Mouse (Mus musculus) erythroblast, embryonic 14.5 days (primary cell): ENCODE data around the gene B9d1. TPM values are rescaled to one million over a fixed set of nuclear protein-coding genes. Genes with fewer than 3 reads are reported as not detected.

Experiments used
- H3K27me3 ChIP-seq: 2 replicates; pipeline ENCODE4 v1.6.1; 2012; ENCODE audit warnings: inconsistent platforms; ENCODE audit not compliant: control insufficient read depth
- H3K36me3 ChIP-seq: 2 replicates; pipeline ENCODE4 v1.6.1; 2012; ENCODE audit warnings: mild to moderate bottlenecking, inconsistent platforms; ENCODE audit not compliant: control insufficient read depth
- H3K4me1 ChIP-seq: 2 replicates; pipeline ENCODE4 v1.6.1; 2012; ENCODE audit warnings: inconsistent platforms; ENCODE audit not compliant: control insufficient read depth
- H3K4me3 ChIP-seq: replicated peaks from 2 replicates; pipeline ENCODE3; 2012; ENCODE audit warnings: moderate library complexity, mild to moderate bottlenecking, inconsistent platforms
- H3K9me3 ChIP-seq: 2 replicates; pipeline ENCODE4 v1.6.1; 2012; ENCODE audit warnings: low read length, inconsistent platforms, mixed read lengths; ENCODE audit not compliant: control insufficient read depth
- GATA1 ChIP-seq: IDR thresholded peaks from 2 replicates; pipeline ENCODE4 v1.6.1; 2012; ENCODE audit warnings: low read length, inconsistent platforms, mixed read lengths
- TAL1 ChIP-seq: IDR thresholded peaks from 3 replicates; pipeline ENCODE4 v1.6.1; 2012; ENCODE audit warnings: low read length, inconsistent platforms, mixed read lengths
- polyA plus RNA-seq: library from polyadenylated mRNA; stranded (reverse); fragments of >175 nt; gene quantifications from 2 replicates; pipeline ENCODE4 v1.2.3, GENCODE M21; 2012

Gene B9d1
- polyA plus RNA-seq, 1 experiment: 0.48 TPM

- TF ChIP-seq TAL1 (no peak), GATA1 (no peak)
- no peaks in the 10 kb centered on the region for H3K27me3 ChIP-seq
- peaks cover 3% of the 10 kb centered on the region; the same call in 1 of the 2 replicates for H3K36me3 ChIP-seq
- H3K4me3 ChIP-seq: no peak overlapping the region
- H3K9me3 ChIP-seq: no peaks in the 10 kb centered on the region
- H3K4me1 ChIP-seq: peaks cover 26% of the 10 kb centered on the region
Observed at GRCm38 (mm10) chr11:61497490-61497889, 7.5 kb upstream of the B9d1 start.

DNA sequence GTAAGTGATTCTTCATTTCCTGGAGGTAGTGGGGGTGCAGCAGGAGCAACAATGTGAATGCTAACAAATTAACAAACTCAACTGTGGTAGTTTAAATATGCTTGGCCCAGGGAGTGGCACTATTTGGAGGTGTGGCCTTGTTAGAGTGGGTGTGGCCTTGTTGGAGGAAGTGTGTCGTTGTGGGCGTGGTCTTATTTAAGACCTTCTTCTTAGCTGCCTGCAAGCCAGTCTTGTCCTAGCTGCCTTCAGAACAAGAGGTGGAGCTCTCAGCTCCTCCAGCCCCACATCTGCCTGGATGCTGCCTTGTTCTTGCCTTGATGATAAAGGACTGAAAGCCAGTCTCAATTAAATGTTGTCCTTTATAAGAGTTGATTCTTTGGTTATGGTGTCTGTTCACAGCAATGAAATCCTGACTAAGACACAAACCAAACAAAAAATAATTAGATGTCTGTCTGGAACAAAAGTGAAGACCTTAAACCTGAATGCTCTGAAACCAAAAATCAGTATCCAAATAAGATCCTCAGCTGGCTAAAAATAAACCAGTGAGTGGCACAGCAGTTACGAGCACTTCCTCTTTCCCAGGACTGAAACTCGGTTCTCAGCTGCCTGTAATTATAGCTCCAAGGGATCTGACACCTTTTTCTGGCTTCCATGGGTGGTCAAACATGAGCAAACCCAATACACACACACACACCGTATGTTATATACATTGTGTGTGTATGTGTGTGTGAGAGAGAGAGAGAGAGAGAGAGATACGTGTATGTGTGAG lies 6.0 kb upstream of the B9d1 start:
- H3K36me3 ChIP-seq: no peaks in the 10 kb centered on the region
- TF ChIP-seq GATA1 (no peak), TAL1 (no peak)
- H3K4me1 ChIP-seq: peaks cover 13% of the 10 kb centered on the region
- no peak overlapping the region for H3K4me3 ChIP-seq
- H3K9me3 ChIP-seq: no peaks in the 10 kb centered on the region
- no peaks in the 10 kb centered on the region for H3K27me3 ChIP-seq

DNA sequence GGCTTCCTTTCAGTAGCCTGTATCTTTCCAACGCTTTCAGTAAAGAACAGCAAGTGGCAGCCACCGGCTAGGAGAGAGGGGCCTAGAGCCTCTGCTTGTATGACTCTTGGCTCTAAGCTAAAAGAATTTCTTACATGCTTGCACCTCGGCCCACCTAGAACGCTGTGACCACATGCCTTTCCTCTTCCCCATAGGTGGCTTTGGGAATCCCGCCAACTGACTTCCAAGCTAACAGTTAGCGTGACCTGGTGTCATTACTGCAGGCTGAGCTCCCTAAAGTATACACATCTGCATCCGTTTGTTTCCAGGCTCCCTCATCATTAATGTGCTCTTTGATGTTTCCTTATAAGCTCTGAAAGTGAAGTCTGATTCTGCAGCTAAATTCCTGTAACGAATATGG lies 1.0 kb upstream of the B9d1 start:
- Histone ChIP-seq H3K4me3 (no peak overlapping the region), H3K36me3 (no peaks in the 10 kb centered on the region), H3K4me1 (peaks cover 16% of the 10 kb centered on the region), H3K27me3 (no peaks in the 10 kb centered on the region), H3K9me3 (no peaks in the 10 kb centered on the region)
- no peak for TF ChIP-seq TAL1
- TF ChIP-seq GATA1: no peak

DNA sequence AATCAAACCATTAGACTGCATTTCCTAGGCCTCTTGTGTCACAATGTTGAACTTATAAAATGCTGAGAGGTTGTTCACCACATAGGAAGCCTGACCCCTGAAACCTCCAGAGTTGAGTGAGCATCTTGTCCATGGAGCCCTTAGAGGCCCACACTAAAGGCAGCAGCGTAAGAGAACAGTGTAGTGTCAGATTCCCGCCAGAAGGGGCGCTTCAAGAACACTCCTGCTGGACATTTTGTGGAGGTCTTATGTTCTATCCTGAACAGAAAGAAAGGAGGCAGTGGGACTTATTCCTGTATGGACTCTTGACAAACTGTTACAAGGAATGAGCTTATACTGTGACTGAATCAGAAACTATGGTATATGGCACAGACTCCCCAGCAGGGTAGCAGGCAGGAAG lies 10.0 kb downstream of the B9d1 start:
- Histone ChIP-seq H3K36me3 (peaks cover 3% of the 10 kb centered on the region; the same call in 1 of the 2 replicates), H3K27me3 (no peaks in the 10 kb centered on the region), H3K4me3 (no peak overlapping the region), H3K9me3 (no peaks in the 10 kb centered on the region), H3K4me1 (no peaks in the 10 kb centered on the region)
- TF ChIP-seq GATA1 (no peak), TAL1 (no peak)

DNA sequence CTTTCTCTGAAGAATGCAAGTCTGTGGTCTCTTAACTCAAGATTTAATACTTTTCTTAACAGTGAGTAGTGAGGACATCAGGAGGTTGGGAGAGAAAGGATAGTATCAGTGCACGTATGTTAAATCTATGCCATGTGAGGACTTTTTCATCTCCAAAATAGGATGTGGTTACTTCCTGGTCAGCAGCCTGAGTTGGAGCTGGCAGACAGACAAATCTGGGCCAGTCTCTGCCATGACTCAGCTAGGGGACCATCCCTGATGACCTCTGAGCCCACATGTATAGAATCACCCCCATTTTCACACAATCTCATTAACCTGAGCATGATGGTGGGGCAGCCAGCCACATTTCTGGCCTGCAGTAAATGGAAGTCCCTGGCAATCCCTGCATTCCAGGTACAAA lies 13.0 kb downstream of the B9d1 start:
- Histone ChIP-seq H3K36me3 (peaks cover 8% of the 10 kb centered on the region; the same call in 1 of the 2 replicates), H3K9me3 (no peaks in the 10 kb centered on the region), H3K4me3 (no peak overlapping the region), H3K4me1 (no peaks in the 10 kb centered on the region), H3K27me3 (no peaks in the 10 kb centered on the region)
- TF ChIP-seq TAL1: no peak
- TF ChIP-seq GATA1: no peak

GRCm38 (mm10) chr11:61518871-61519270 lies 13.9 kb downstream of the B9d1 start:
- Histone ChIP-seq H3K36me3 (peaks cover 8% of the 10 kb centered on the region; the same call in 1 of the 2 replicates), H3K4me1 (no peaks in the 10 kb centered on the region), H3K9me3 (no peaks in the 10 kb centered on the region), H3K27me3 (no peaks in the 10 kb centered on the region), H3K4me3 (no peak overlapping the region)
- TF ChIP-seq GATA1: no peak
- TF ChIP-seq TAL1: no peak

DNA sequence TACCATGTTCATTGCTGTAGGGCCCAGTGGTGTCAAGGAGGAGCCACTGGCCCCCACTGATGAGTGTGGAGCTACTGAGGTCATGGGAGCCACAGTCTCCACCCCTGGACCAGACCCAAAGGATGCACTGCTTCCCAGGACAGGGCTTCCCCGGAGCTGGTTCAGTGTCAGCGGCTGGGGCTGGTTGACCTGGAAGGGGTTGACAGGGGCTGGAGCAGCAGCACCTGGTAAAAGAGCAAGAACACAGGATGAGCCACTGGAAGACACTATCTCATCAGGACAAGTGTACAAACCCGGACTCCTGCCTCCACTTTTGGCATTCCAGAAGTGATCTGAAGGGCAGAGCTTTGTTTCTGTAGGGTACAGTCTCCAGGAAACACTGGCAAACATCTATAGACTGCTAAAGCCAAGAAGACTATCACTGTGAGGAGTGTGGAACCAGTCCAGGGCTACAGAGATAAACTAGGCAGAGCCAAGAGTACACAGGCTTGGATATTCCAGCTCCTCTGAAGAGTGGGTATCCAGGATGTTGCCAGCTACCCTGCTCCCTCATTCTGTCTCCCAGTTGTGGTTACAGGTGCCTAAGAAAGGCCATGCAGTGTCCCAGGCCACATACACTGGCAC lies 14.7 kb downstream of the B9d1 start:
- Histone ChIP-seq H3K36me3 (peaks cover 8% of the 10 kb centered on the region; the same call in 1 of the 2 replicates), H3K4me3 (no peak overlapping the region), H3K9me3 (no peaks in the 10 kb centered on the region), H3K4me1 (no peaks in the 10 kb centered on the region), H3K27me3 (no peaks in the 10 kb centered on the region)
- no peak for TF ChIP-seq GATA1
- TF ChIP-seq TAL1: no peak

DNA sequence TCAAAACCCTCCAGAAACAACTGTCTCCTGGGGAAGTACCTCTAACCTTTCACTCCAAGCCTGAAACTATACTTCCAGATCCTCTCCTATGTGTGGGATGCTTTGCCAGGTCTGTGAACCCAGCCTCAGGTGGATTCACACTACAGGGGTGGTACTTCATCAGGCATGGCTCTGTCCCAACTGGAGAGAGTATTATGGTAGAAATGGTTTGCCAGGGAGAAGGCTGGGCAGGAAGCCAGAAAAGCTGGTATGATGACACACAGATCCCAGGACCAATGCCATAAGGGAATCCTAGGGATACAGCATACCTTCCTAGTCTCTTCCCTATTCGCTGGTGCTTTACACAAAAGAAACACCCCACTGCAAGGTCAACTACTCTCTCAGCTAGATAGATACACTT lies 21.9 kb downstream of the B9d1 start:
- Histone ChIP-seq H3K36me3 (peaks cover 2% of the 10 kb centered on the region; the same call in 1 of the 2 replicates), H3K4me1 (no peaks in the 10 kb centered on the region), H3K4me3 (no peak overlapping the region), H3K9me3 (no peaks in the 10 kb centered on the region), H3K27me3 (no peaks in the 10 kb centered on the region)
- TF ChIP-seq TAL1: no peak
- TF ChIP-seq GATA1: no peak

DNA sequence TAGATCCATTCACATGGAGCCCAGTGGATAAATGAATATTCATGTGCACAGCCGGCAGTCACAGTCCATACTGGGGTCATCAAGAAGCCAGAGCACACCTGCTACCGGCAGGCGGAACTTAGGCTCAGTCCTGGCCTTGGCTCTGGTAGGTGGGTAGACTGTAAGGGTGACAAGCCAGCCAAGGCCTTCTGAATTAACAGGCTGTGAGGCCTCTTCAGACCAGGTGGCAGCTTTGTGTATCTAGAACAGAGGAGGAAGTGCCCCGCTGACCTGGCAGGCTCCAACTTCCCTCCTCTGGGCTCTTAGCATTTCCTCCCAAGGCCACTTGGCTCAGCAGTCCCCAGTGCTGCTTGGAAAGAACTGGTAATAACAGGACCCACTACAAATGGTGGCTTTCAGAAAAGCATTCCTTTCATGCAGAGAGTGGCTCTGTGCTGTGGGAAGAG lies 24.3 kb downstream of the B9d1 start:
- Histone ChIP-seq H3K4me1 (no peaks in the 10 kb centered on the region), H3K4me3 (no peak overlapping the region), H3K9me3 (no peaks in the 10 kb centered on the region), H3K36me3 (no peaks in the 10 kb centered on the region; the same call in 1 of the 2 replicates), H3K27me3 (no peaks in the 10 kb centered on the region)
- TF ChIP-seq GATA1 (no peak), TAL1 (no peak)
